Mouse (Mus musculus) CH12.LX (cell line): ENCODE measurements at regions not wholly inside any gene's neighbourhood (a gene's known extent, or its start where the extent isn't known, plus 50 kb on each side); places are given as distances from the start of the nearest gene placed in this dataset.

Experiments
- DNase-seq: peaks from one replicate; pipeline ENCODE4 v3.0.0-alpha.2; 2013; ENCODE audit errors: extremely low read depth
- H3K27ac ChIP-seq: 2 replicates; pipeline ENCODE4 v1.5.1; 2012; ENCODE audit warnings: low read depth, mild to moderate bottlenecking, control low read depth, moderate library complexity; ENCODE audit not compliant: insufficient read depth
- H3K27me3 ChIP-seq: replicated peaks from 2 replicates; pipeline ENCODE3; 2012; ENCODE audit warnings: inconsistent platforms
- H3K36me3 ChIP-seq, 2 experiments: replicated peaks in 1 of 2; 2 replicates each; pipeline versions ENCODE3 to v1.6.1; 2012; ENCODE audit warnings: inconsistent platforms in 1 of 2, low read length in 1 of 2, mild to moderate bottlenecking in 1 of 2, mixed read lengths in 1 of 2, moderate library complexity in 1 of 2; ENCODE audit not compliant: control insufficient read depth in 1 of 2, insufficient read depth in 1 of 2
- H3K4me1 ChIP-seq, 2 experiments: 2 replicates each; pipeline ENCODE4 v1.6.1; 2012; ENCODE audit warnings: inconsistent platforms in 1 of 2, moderate library complexity in 1 of 2; ENCODE audit not compliant: insufficient read depth in 2 of 2, control insufficient read depth in 1 of 2
- H3K4me2 ChIP-seq: 2 replicates; pipeline ENCODE4 v1.6.1; 2012; ENCODE audit warnings: low read depth, mild to moderate bottlenecking, control low read depth; ENCODE audit not compliant: poor library complexity, insufficient read depth, severe bottlenecking
- H3K4me3 ChIP-seq, 3 experiments: fragments of 150-350 bp in 1 of 3; sonication (generic) in 1 of 3; replicated peaks in 1 of 3; 2 replicates each; pipeline versions ENCODE3 to v1.5.1; 2011 to 2012; ENCODE audit warnings: low read depth in 2 of 3, low read length in 2 of 3, mild to moderate bottlenecking in 2 of 3, moderate library complexity in 2 of 3, control low read depth in 1 of 3, improper control_type of control experiment in 1 of 3, inconsistent platforms in 1 of 3, mixed read lengths in 1 of 3; ENCODE audit not compliant: poor library complexity in 1 of 3
- H3K79me2 ChIP-seq: replicated peaks from 2 replicates; pipeline ENCODE4 v1.6.1; 2012; ENCODE audit warnings: mild to moderate bottlenecking, moderate library complexity; ENCODE audit not compliant: control insufficient read depth, poor library complexity, insufficient read depth, severe bottlenecking; ENCODE audit errors: extremely low read depth
- H3K9ac ChIP-seq: 2 replicates; pipeline ENCODE4 v1.6.1; 2012; ENCODE audit warnings: low read depth, mild to moderate bottlenecking, control low read depth, moderate library complexity; ENCODE audit not compliant: insufficient read depth
- H3K9me3 ChIP-seq: replicated peaks from 2 replicates; pipeline ENCODE3; 2012; ENCODE audit warnings: low read length, inconsistent platforms, mixed read lengths
- CHD2 ChIP-seq: IDR thresholded peaks from 2 replicates; pipeline ENCODE4 v1.6.1; 2011; ENCODE audit warnings: low read length, improper control_type of control experiment
- E2F4 ChIP-seq: IDR thresholded peaks from 2 replicates; pipeline ENCODE4 v1.6.1; 2011; ENCODE audit warnings: low read depth, low read length, improper control_type of control experiment; ENCODE audit not compliant: insufficient replicate concordance
- ELF1 ChIP-seq: IDR thresholded peaks from 2 replicates; pipeline ENCODE4 v1.6.1; 2014; ENCODE audit warnings: low read depth, mild to moderate bottlenecking, inconsistent platforms, low read length, improper control_type of control experiment
- EP300 ChIP-seq: IDR thresholded peaks from 2 replicates; pipeline ENCODE4 v1.6.1; 2011; ENCODE audit warnings: low read length, improper control_type of control experiment
- ETS1 ChIP-seq: conservative IDR thresholded peaks from 2 replicates; pipeline ENCODE4 v1.6.1; 2012; ENCODE audit warnings: low read depth, mild to moderate bottlenecking, inconsistent platforms, low read length, improper control_type of control experiment, moderate library complexity
- JUN ChIP-seq: IDR thresholded peaks from 2 replicates; pipeline ENCODE4 v1.6.1; 2011; ENCODE audit warnings: low read depth, mild to moderate bottlenecking, low read length, improper control_type of control experiment, moderate library complexity; ENCODE audit not compliant: insufficient read depth
- JUND ChIP-seq: conservative IDR thresholded peaks from 2 replicates; pipeline ENCODE4 v1.6.1; 2011; ENCODE audit warnings: low read depth, low read length, improper control_type of control experiment
- MAFK ChIP-seq: IDR thresholded peaks from 2 replicates; pipeline ENCODE4 v1.6.1; 2011; ENCODE audit warnings: low read length, improper control_type of control experiment; ENCODE audit not compliant: insufficient replicate concordance
- MAZ ChIP-seq: IDR thresholded peaks from 2 replicates; pipeline ENCODE4 v1.6.1; 2012; ENCODE audit warnings: low read depth, mild to moderate bottlenecking, inconsistent platforms, low read length, improper control_type of control experiment, moderate library complexity
- MEF2A ChIP-seq: IDR thresholded peaks from 2 replicates; pipeline ENCODE4 v1.6.1; 2014; ENCODE audit warnings: low read depth, mild to moderate bottlenecking, inconsistent platforms, low read length, improper control_type of control experiment, borderline replicate concordance
- MYC ChIP-seq: IDR thresholded peaks from 2 replicates; pipeline ENCODE4 v1.6.1; 2011; ENCODE audit warnings: low read depth, mild to moderate bottlenecking, improper control_type of control experiment, low read length
- NELFE ChIP-seq: IDR thresholded peaks from 2 replicates; pipeline ENCODE4 v1.6.1; 2011; ENCODE audit warnings: low read depth, low read length, improper control_type of control experiment
- NRF1 ChIP-seq: IDR thresholded peaks from 2 replicates; pipeline ENCODE4 v1.6.1; 2014; ENCODE audit warnings: low read depth, mild to moderate bottlenecking, inconsistent platforms, low read length, improper control_type of control experiment, moderate library complexity
- POLR2AphosphoS2 ChIP-seq: IDR thresholded peaks from 2 replicates; pipeline ENCODE4 v1.6.1; 2011; ENCODE audit warnings: low read depth, low read length, improper control_type of control experiment
- RCOR1 ChIP-seq: conservative IDR thresholded peaks from 2 replicates; pipeline ENCODE4 v1.6.1; 2012; ENCODE audit warnings: low read depth, mild to moderate bottlenecking, inconsistent platforms, low read length, improper control_type of control experiment
- SIN3A ChIP-seq: IDR thresholded peaks from 2 replicates; pipeline ENCODE4 v1.6.1; 2012; ENCODE audit warnings: low read length, improper control_type of control experiment, inconsistent platforms
- SMC3 ChIP-seq: IDR thresholded peaks from 2 replicates; pipeline ENCODE4 v1.6.1; 2011; ENCODE audit warnings: low read depth, low read length, improper control_type of control experiment
- TCF12 ChIP-seq: IDR thresholded peaks from 2 replicates; pipeline ENCODE4 v1.6.1; 2014; ENCODE audit warnings: low read depth, mild to moderate bottlenecking, inconsistent platforms, low read length, improper control_type of control experiment
- USF2 ChIP-seq: conservative IDR thresholded peaks from 2 replicates; pipeline ENCODE4 v1.6.1; 2011; ENCODE audit warnings: low read depth, low read length, improper control_type of control experiment
- ZC3H11A ChIP-seq: IDR thresholded peaks from 2 replicates; pipeline ENCODE4 v1.6.1; 2012; ENCODE audit warnings: low read depth, mild to moderate bottlenecking, inconsistent platforms, low read length, improper control_type of control experiment
- ZMIZ1 ChIP-seq: IDR thresholded peaks from 2 replicates; pipeline ENCODE4 v1.6.1; 2012; ENCODE audit warnings: low read depth, mild to moderate bottlenecking, inconsistent platforms, low read length, improper control_type of control experiment
- dilution Hi-C: fragments of 300-500 bp; cut with MboI; formaldehyde crosslinking; loops from 2 replicates; pipeline ENCODE4 v1.14.3; 2020; ENCODE audit warnings: low sequenced_read_pairs; ENCODE audit not compliant: extremely low pct_unique_long_range_greater_than_20kb, extremely low pct_ligation_motif_present
- in situ Hi-C: fragments of 300-500 bp; cut with MboI; formaldehyde crosslinking; loops from 3 replicates; pipeline ENCODE4 v1.14.3; 2019; ENCODE audit warnings: low sequenced_read_pairs, low pct_ligation_motif_present, low pct_unique_long_range_greater_than_20kb, mixed read lengths

DNA sequence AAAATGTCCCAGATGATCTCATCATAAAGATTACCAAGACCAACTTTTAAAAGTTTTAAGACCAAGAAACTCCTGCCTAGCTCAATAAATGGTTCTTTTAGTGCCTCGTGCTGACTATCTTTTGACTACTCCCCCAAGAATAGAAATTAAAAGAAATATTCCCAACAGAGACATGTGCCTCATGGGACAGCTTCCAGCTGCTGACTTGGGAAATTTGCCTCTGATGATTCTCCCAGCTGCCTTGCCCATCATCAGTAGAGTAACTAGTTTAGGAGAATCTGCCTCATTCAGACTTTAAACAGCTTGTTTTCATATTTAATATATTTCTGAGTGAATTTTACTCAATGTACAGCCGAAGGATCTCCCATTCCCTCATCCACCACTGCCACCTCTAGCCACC is 168.7 kb upstream of the Ntm start:
- H3K4me2 ChIP-seq = no peak overlapping the region
- no peaks in the 10 kb centered on the region for H3K27me3 ChIP-seq
- H3K9me3 ChIP-seq = peaks cover 72% of the 10 kb centered on the region
- no peak for TF ChIP-seq TCF12
- no peak for TF ChIP-seq MAFK
- TF ChIP-seq ZMIZ1 = no peak
- TF ChIP-seq NELFE = no peak
- TF ChIP-seq CHD2 = no peak
- TF ChIP-seq JUN = no peak
- dilution Hi-C loops (no loop called here), in situ Hi-C loops (no loop called here)
- no peaks in the 10 kb centered on the region for H3K4me1 ChIP-seq
- no peak overlapping the region for H3K4me3 ChIP-seq
- no peaks in the 10 kb centered on the region for H3K79me2 ChIP-seq
- H3K36me3 ChIP-seq = no peaks in the 10 kb centered on the region
- no peak overlapping the region for H3K27ac ChIP-seq
- no peak for DNase-seq
- no peak overlapping the region for H3K9ac ChIP-seq

GRCm38 (mm10) chr9:30134303-30134702 is 171.4 kb upstream of the Ntm start:
- Histone ChIP-seq H3K9ac (no peak overlapping the region), H3K27ac (no peak overlapping the region), H3K9me3 (peaks cover 80% of the 10 kb centered on the region), H3K79me2 (no peaks in the 10 kb centered on the region), H3K4me2 (no peak overlapping the region), H3K4me1 (no peaks in the 10 kb centered on the region), H3K36me3 (no peaks in the 10 kb centered on the region), H3K27me3 (no peaks in the 10 kb centered on the region), H3K4me3 (no peak overlapping the region)
- DNase-seq = no peak
- dilution Hi-C loops (no loop called here), in situ Hi-C loops (no loop called here)
- TF ChIP-seq MEF2A (no peak), EP300 (no peak), MYC (no peak), ELF1 (no peak), ZC3H11A (no peak), POLR2AphosphoS2 (no peak), MAZ (no peak), ZMIZ1 (no peak), RCOR1 (no peak), SIN3A (no peak), NRF1 (no peak), SMC3 (no peak), E2F4 (no peak), JUND (no peak), USF2 (no peak), ETS1 (no peak)
